Mouse (Mus musculus): ENCODE data around the gene Abcg5. TPM values are rescaled to one million over a fixed set of nuclear protein-coding genes. Genes with fewer than 3 reads are reported as not detected.
A peak's percentile ranks its signal among the peaks of the same experiment; 100 is the strongest.

Abcg5 gene
- total RNA-seq, 2 experiments from 2014 or later = not detected

GRCm38 (mm10) chr17:84645894-84646293, 36.9 kb downstream of the Abcg5 start:
- DNase-seq (ENCODE audit: low spot score in 2 of 2) = no peak

- DNase-seq (ENCODE audit: low spot score in 2 of 2) = no peak
Observed at GRCm38 (mm10) chr17:84645119-84645518, 37.7 kb downstream of the Abcg5 start.

- no peak for DNase-seq (ENCODE audit: low spot score in 2 of 2)
Observed at GRCm38 (mm10) chr17:84644292-84645050, 38.3 kb downstream of the Abcg5 start.

GRCm38 (mm10) chr17:84642324-84642723, 40.5 kb downstream of the Abcg5 start:
- DNase-seq (ENCODE audit: low spot score in 2 of 2) = no peak

GRCm38 (mm10) chr17:84641893-84642292, 40.9 kb downstream of the Abcg5 start:
- DNase-seq (ENCODE audit: low spot score in 2 of 2) = peak in 1 of 2 experiments; percentile 51

- no peak for DNase-seq (ENCODE audit: low spot score in 2 of 2)
Observed at GRCm38 (mm10) chr17:84639796-84640378, 42.9 kb downstream of the Abcg5 start.

- no peak for DNase-seq (ENCODE audit: low spot score in 2 of 2)
Observed at GRCm38 (mm10) chr17:84637971-84638370, 44.8 kb downstream of the Abcg5 start.

- peak in 1 of 2 experiments; percentile 42 for DNase-seq (ENCODE audit: low spot score in 2 of 2)
Observed at GRCm38 (mm10) chr17:84636328-84636727, 46.5 kb downstream of the Abcg5 start.

GRCm38 (mm10) chr17:84633443-84633842, 49.4 kb downstream of the Abcg5 start:
- no peak for DNase-seq (ENCODE audit: low spot score in 2 of 2)

GRCm38 (mm10) chr17:84631836-84632235, 51.0 kb downstream of the Abcg5 start:
- no peak for DNase-seq (ENCODE audit: low spot score in 2 of 2)

GRCm38 (mm10) chr17:84628611-84629010, 54.2 kb downstream of the Abcg5 start:
- DNase-seq (ENCODE audit: low spot score in 2 of 2) = no peak

GRCm38 (mm10) chr17:84627721-84628120, 55.1 kb downstream of the Abcg5 start:
- DNase-seq (ENCODE audit: low spot score in 2 of 2) = no peak

GRCm38 (mm10) chr17:84626857-84627305, 55.9 kb downstream of the Abcg5 start:
- DNase-seq (ENCODE audit: low spot score in 2 of 2) = no peak

- peak; percentile 65 to 87 for DNase-seq (ENCODE audit: low spot score in 2 of 2)
Observed at GRCm38 (mm10) chr17:84626276-84626856, 56.4 kb downstream of the Abcg5 start, which contains the start of gene Dync2li1. Gene Dync2li1 (plus strand): TSS chr17:84626496.

GRCm38 (mm10) chr17:84622873-84623272, 59.9 kb downstream of the Abcg5 start:
- DNase-seq (ENCODE audit: low spot score in 2 of 2) = no peak

- DNase-seq (ENCODE audit: low spot score in 2 of 2) = no peak
Observed at GRCm38 (mm10) chr17:84622028-84622427, 60.8 kb downstream of the Abcg5 start.

GRCm38 (mm10) chr17:84621209-84621608, 61.6 kb downstream of the Abcg5 start:
- no peak for DNase-seq (ENCODE audit: low spot score in 2 of 2)

GRCm38 (mm10) chr17:84620610-84621009, 62.2 kb downstream of the Abcg5 start:
- no peak for DNase-seq (ENCODE audit: low spot score in 2 of 2)

GRCm38 (mm10) chr17:84620076-84620475, 62.7 kb downstream of the Abcg5 start:
- DNase-seq (ENCODE audit: low spot score in 2 of 2) = no peak

- DNase-seq (ENCODE audit: low spot score in 2 of 2) = no peak
Observed at GRCm38 (mm10) chr17:84619112-84619511, 63.7 kb downstream of the Abcg5 start.

- DNase-seq (ENCODE audit: low spot score in 2 of 2) = no peak
Observed at GRCm38 (mm10) chr17:84617953-84618352, 64.9 kb downstream of the Abcg5 start.

GRCm38 (mm10) chr17:84616526-84617074, 66.2 kb downstream of the Abcg5 start:
- no peak for DNase-seq (ENCODE audit: low spot score in 2 of 2)
